Mouse (Mus musculus): ENCODE data around the gene Rspo3. TPM values are rescaled to one million over a fixed set of nuclear protein-coding genes. Genes with fewer than 3 reads are reported as not detected.

Rspo3 gene
- 0.91 and 0.94 TPM in 2 replicates for polyA plus RNA-seq (2012; rRNA removed)

GRCm38 (mm10) chr10:29535546-29536260, at the start of gene Rspo3:
Gene Rspo3 (minus strand): TSS chr10:29535867.

Other genes starting within 250 kb of the Rspo3 start
- gene Echdc1, start 222.7 kb downstream of the Rspo3 start, polyA plus RNA-seq (2012; rRNA removed), result 11.0 and 11.8 TPM in 2 replicates
- 16.7 and 18.0 TPM in 2 replicates for gene Rnf146, start 173.4 kb downstream of the Rspo3 start, polyA plus RNA-seq (2012; rRNA removed)

All from liver, embryonic 14 days (tissue).